Mouse (Mus musculus) ES-E14 (cell line): ENCODE results near the gene Ptpa. TPM values are rescaled to one million over a fixed set of nuclear protein-coding genes. Genes with fewer than 3 reads are reported as not detected.

Source experiments
- DNase-seq: peaks from one replicate; pipeline ENCODE4 v3.0.0-alpha.2; 2013; ENCODE audit warnings: low read depth, low spot score
- H3K27ac ChIP-seq: 2 replicates; pipeline ENCODE4 v1.5.1; 2012; ENCODE audit warnings: low read depth, mild to moderate bottlenecking, low read length, moderate library complexity, mixed read lengths; ENCODE audit not compliant: poor library complexity, insufficient read depth, severe bottlenecking
- H3K36me3 ChIP-seq: 2 replicates; pipeline ENCODE4 v1.6.1; 2012; ENCODE audit warnings: mild to moderate bottlenecking, low read length, moderate library complexity, mixed read lengths; ENCODE audit not compliant: control insufficient read depth, poor library complexity, insufficient read depth, severe bottlenecking
- H3K4me1 ChIP-seq, 2 experiments: fragments of 150-350 bp in 1 of 2; sonication (generic) in 1 of 2; 2 replicates each; pipeline ENCODE4 v1.6.1; 2012; ENCODE audit warnings: low read length in 2 of 2, mild to moderate bottlenecking in 1 of 2, mixed read lengths in 1 of 2; ENCODE audit not compliant: control insufficient read depth in 2 of 2, insufficient read depth in 2 of 2, poor library complexity in 1 of 2
- H3K4me3 ChIP-seq, 2 experiments: fragments of 150-350 bp in 1 of 2; sonication (generic) in 1 of 2; 2 replicates each; pipeline ENCODE4 v1.5.1; 2012; ENCODE audit warnings: low read length in 2 of 2, low read depth in 1 of 2, mild to moderate bottlenecking in 1 of 2, mixed read lengths in 1 of 2; ENCODE audit not compliant: insufficient read depth in 1 of 2, poor library complexity in 1 of 2, severe bottlenecking in 1 of 2
- H3K9ac ChIP-seq: 2 replicates; pipeline ENCODE4 v1.6.1; 2012; ENCODE audit warnings: low read depth, mild to moderate bottlenecking, low read length, mixed read lengths; ENCODE audit not compliant: poor library complexity, insufficient read depth, severe bottlenecking
- H3K9me3 ChIP-seq: fragments of 150-350 bp; sonication (generic); 2 replicates; pipeline ENCODE4 v1.6.1; 2012; ENCODE audit warnings: low read depth, mild to moderate bottlenecking, low read length; ENCODE audit not compliant: control insufficient read depth, insufficient read depth
- CHD2 ChIP-seq: IDR thresholded peaks from 2 replicates; pipeline ENCODE4 v1.6.1; 2014; ENCODE audit warnings: mild to moderate bottlenecking, low read depth, low read length, inconsistent platforms
- HCFC1 ChIP-seq: IDR thresholded peaks from 2 replicates; pipeline ENCODE4 v1.6.1; 2012; ENCODE audit warnings: low read length, inconsistent platforms, borderline replicate concordance; ENCODE audit not compliant: insufficient read depth
- MAFK ChIP-seq: IDR thresholded peaks from 2 replicates; pipeline ENCODE4 v1.6.1; 2014; ENCODE audit warnings: mild to moderate bottlenecking, low read depth, low read length, inconsistent platforms; ENCODE audit not compliant: insufficient read depth
- ZC3H11A ChIP-seq: IDR thresholded peaks from 2 replicates; pipeline ENCODE4 v1.6.1; 2012; ENCODE audit warnings: low read depth, mild to moderate bottlenecking, inconsistent platforms, low read length, borderline replicate concordance
- ZNF384 ChIP-seq: IDR thresholded peaks from 2 replicates; pipeline ENCODE4 v1.6.1; 2012; ENCODE audit warnings: low read depth, low read length, inconsistent platforms
- in situ Hi-C, 2 experiments: fragments of 600-800 bp; cut with MboI; formaldehyde crosslinking; loops; one replicate each; pipeline ENCODE4 v1.15.1; 2025; ENCODE audit warnings: low sequenced_read_pairs in 2 of 2, inconsistent platforms in 1 of 2; ENCODE audit not compliant: unreplicated experiment in 2 of 2
- total RNA-seq: library from RNA; depleted of rRNA; stranded (reverse); fragments of 300-350 nt; gene quantifications from 2 replicates; pipeline ENCODE4 v1.2.3, GENCODE M21; 2012; rRNA removed

The Ptpa gene
- total RNA-seq, 1 experiment = 97.9 TPM

GRCm38 (mm10) chr2:30495000-30495908 lies 79.4 kb downstream of the Ptpa start:
- Histone ChIP-seq H3K4me1 (peaks cover 0 to 12% of the 10 kb centered on the region in 2 experiments; a peak in 2 of 4 replicates), H3K36me3 (no peaks in the 10 kb centered on the region), H3K9ac (no peak overlapping the region), H3K27ac (no peak overlapping the region), H3K4me3 (no peak overlapping the region), H3K9me3 (no peaks in the 10 kb centered on the region)
- in situ Hi-C loops = no loop called here
- TF ChIP-seq ZNF384 = no peak
- no peak for TF ChIP-seq MAFK
- no peak for TF ChIP-seq ZC3H11A
- no peak for TF ChIP-seq CHD2
- no peak for TF ChIP-seq HCFC1
- DNase-seq = no peak

- Histone ChIP-seq H3K36me3 (no peaks in the 10 kb centered on the region), H3K4me1 (peaks cover 0 to 12% of the 10 kb centered on the region in 2 experiments; a peak in 2 of 4 replicates), H3K4me3 (no peak overlapping the region), H3K9me3 (no peaks in the 10 kb centered on the region), H3K9ac (0 out of 2 replicates have a peak overlapping the region, but pooled peaks have one; percentile 6), H3K27ac (no peak overlapping the region)
- in situ Hi-C loops = no loop called here
- peak; percentile 62 for DNase-seq
- TF ChIP-seq HCFC1 = peak; percentile 99
- TF ChIP-seq ZC3H11A = no peak
Measured at GRCm38 (mm10) chr2:30495909-30496861, 80.3 kb downstream of the Ptpa start.

Other genes with a start within 250 kb of the Ptpa start
- gene Endog, start 244.5 kb upstream of the Ptpa start, total RNA-seq = 18.9 and 19.0 TPM in 2 replicates
- 46.5 and 66.9 TPM in 2 replicates for gene Spout1, start 237.6 kb upstream of the Ptpa start, total RNA-seq
- gene Kyat1, start 210.2 kb upstream of the Ptpa start, total RNA-seq = 5.2 and 7.7 TPM in 2 replicates
- 26.6 and 35.1 TPM in 2 replicates for gene Lrrc8a, start 178.3 kb upstream of the Ptpa start, total RNA-seq
- gene Gm28035, start 175.5 kb upstream of the Ptpa start, total RNA-seq = 0.76 and 1.4 TPM in 2 replicates
- gene Phyhd1, start 149.8 kb upstream of the Ptpa start, total RNA-seq = 2.7 and 5.5 TPM in 2 replicates
- not detected in 2 replicates for gene Gm28038, start 135.0 kb upstream of the Ptpa start, total RNA-seq
- gene Dolk, start 129.7 kb upstream of the Ptpa start, total RNA-seq = 25.2 and 31.6 TPM in 2 replicates
- 84.5 and 115 TPM in 2 replicates for gene Nup188, start 129.6 kb upstream of the Ptpa start, total RNA-seq
- gene Sh3glb2, start 56.7 kb upstream of the Ptpa start, total RNA-seq = 64.8 and 90.3 TPM in 2 replicates
- gene Miga2, start 51.8 kb upstream of the Ptpa start, total RNA-seq = 46.0 and 57.4 TPM in 2 replicates
- gene Dolpp1, start 23.8 kb upstream of the Ptpa start, total RNA-seq = 55.6 and 87.0 TPM in 2 replicates
- gene Crat, start 226 bp upstream of the Ptpa start, total RNA-seq = 5.3 and 5.8 TPM in 2 replicates
- gene Ier5l, start 58.2 kb downstream of the Ptpa start, total RNA-seq = 13.3 and 17.7 TPM in 2 replicates
- 0.54 TPM in 1 of 2 replicates, not detected in the other for gene Cstad, start 179.0 kb downstream of the Ptpa start, total RNA-seq